Mouse (Mus musculus) heart, embryonic 16.5 days (tissue): ENCODE data around the gene Clic1. TPM values are rescaled to one million over a fixed set of nuclear protein-coding genes. Genes with fewer than 3 reads are reported as not detected.

Experiments
- ATAC-seq: fragments of 200-750 bp; cut with Nextera tagmentation; replicated peaks from 2 replicates; pipeline ENCODE4 v1.8.0; 2017; ENCODE audit warnings: moderate number of reproducible peaks; ENCODE audit not compliant: insufficient read depth, low FRiP score; ENCODE audit errors: extremely low read depth
- H3K27ac ChIP-seq: fragments of 300-500 bp; sonication (generic); 2 replicates; pipeline ENCODE4 v1.5.1; 2014; ENCODE audit warnings: mild to moderate bottlenecking, low read length, control low read depth, moderate library complexity
- H3K27me3 ChIP-seq: fragments of 300-500 bp; sonication (generic); 2 replicates; pipeline ENCODE4 v1.6.1; 2014; ENCODE audit warnings: low read length, mixed read lengths; ENCODE audit not compliant: control insufficient read depth, insufficient read depth
- H3K36me3 ChIP-seq: fragments of 300-500 bp; sonication (generic); 2 replicates; pipeline ENCODE4 v1.6.1; 2014; ENCODE audit not compliant: control insufficient read depth, insufficient read depth
- H3K4me1 ChIP-seq: fragments of 300-500 bp; sonication (generic); 2 replicates; pipeline ENCODE4 v1.6.1; 2014; ENCODE audit warnings: low read length, mixed read lengths; ENCODE audit not compliant: control insufficient read depth, insufficient read depth
- H3K4me2 ChIP-seq: fragments of 300-500 bp; sonication (generic); 2 replicates; pipeline ENCODE4 v1.6.1; 2014; ENCODE audit warnings: low read depth, mild to moderate bottlenecking, control low read depth, low read length
- H3K4me3 ChIP-seq: fragments of 300-500 bp; sonication (generic); 2 replicates; pipeline ENCODE4 v1.5.1; 2014; ENCODE audit warnings: mild to moderate bottlenecking, control low read depth, low read length
- H3K9ac ChIP-seq: fragments of 300-500 bp; sonication (generic); 2 replicates; pipeline ENCODE4 v1.6.1; 2014; ENCODE audit warnings: low read length, control low read depth
- H3K9me3 ChIP-seq: fragments of 300-500 bp; sonication (generic); replicated peaks from 2 replicates; pipeline ENCODE4 v1.6.1; 2016; ENCODE audit warnings: low read length; ENCODE audit not compliant: control insufficient read depth
- WGBS: fragments of 180-500 bp; shearing (Covaris S2); extraction: QIAGEN DNeasy Blood & Tissue Kit; methylation state at CpG from one replicate; pipeline ENCODE4 v1.1.7; 2014; 5-methylcytosine and 5-hydroxymethylcytosine counted together
- polyA plus RNA-seq: library from polyadenylated mRNA; unstranded; fragments of >200 nt; fragmentation: Nextera tagmentation; extraction: Ambion mirVana; gene quantifications from 2 replicates; pipeline ENCODE4 v1.2.1, GENCODE M21; 2015

Gene Clic1
- polyA plus RNA-seq, 1 experiment from 2014 or later = 372 TPM

DNA sequence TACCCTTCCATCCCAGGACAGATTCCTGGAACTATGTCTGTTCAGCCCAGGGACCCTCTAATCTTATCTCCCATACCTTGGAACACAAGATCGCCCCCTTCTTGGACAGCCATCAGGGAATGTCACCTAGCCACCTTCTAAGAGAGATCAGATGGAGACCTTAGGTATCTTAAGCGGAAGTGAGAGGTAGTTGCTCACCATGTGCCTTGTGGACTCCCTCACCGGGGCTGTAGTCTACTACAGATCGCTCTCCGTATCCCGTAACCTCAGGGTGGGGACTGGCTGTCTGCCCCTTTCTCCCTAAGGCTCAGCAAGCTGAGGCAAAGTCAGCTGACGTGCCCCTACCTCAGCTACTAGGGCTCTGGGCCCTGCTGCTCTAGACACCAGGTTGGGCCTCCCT is 54.3 kb downstream of the Clic1 start:
- WGBS = 83% methylated on average over 7 of the region's 7 CpGs
- Histone ChIP-seq H3K9me3 (no peaks in the 10 kb centered on the region), H3K27me3 (no peaks in the 10 kb centered on the region), H3K4me1 (peaks cover 6% of the 10 kb centered on the region; the same call in 1 of the 2 replicates), H3K27ac (no peak overlapping the region), H3K4me2 (no peak overlapping the region), H3K9ac (no peak overlapping the region), H3K36me3 (peaks cover 22% of the 10 kb centered on the region), H3K4me3 (no peak overlapping the region)
- no peak for ATAC-seq

- Histone ChIP-seq H3K4me3 (no peak overlapping the region), H3K27me3 (no peaks in the 10 kb centered on the region), H3K9ac (no peak overlapping the region), H3K4me2 (no peak overlapping the region), H3K36me3 (peaks cover 18% of the 10 kb centered on the region), H3K9me3 (no peaks in the 10 kb centered on the region), H3K27ac (no peak overlapping the region), H3K4me1 (peaks cover 6% of the 10 kb centered on the region; the same call in 1 of the 2 replicates)
- WGBS = 54% methylated on average over 6 of the region's 6 CpGs
- ATAC-seq = no peak
Measured at GRCm38 (mm10) chr17:35104754-35105153, 55.0 kb downstream of the Clic1 start.

DNA sequence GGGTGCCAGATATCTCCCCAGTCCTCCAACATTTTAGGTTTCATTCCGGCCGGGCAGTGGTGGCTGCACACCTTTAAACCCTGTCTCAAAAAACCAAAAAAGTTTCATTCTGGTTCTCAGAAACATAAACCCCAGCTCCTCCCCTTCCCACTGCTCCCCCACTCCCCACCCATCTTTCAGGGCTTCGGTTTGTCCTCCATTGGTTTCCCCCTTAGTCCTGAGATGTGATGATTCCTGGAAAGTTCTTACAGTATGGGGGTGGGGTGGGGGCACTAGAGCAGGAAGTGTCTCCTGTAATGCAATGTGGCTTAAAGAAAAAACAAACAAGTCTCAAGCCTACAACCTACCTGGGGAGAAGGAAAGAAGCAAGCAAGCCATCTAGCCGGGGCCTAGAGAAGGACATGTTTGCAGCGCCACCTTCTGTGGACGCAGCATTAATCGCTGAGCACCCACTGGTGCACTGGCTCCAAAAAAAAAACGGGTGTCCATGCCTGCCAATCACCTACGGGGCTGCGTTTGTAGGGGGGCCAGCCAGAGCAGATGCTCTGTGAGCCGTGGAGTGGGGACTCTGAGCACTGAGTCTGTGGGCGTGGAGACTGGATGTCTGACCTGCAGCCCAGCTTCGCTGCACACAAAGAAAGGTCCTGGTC is 56.1 kb downstream of the Clic1 start:
- H3K27me3 ChIP-seq = no peaks in the 10 kb centered on the region
- no peaks in the 10 kb centered on the region for H3K9me3 ChIP-seq
- peaks cover 12% of the 10 kb centered on the region for H3K36me3 ChIP-seq
- no peak for ATAC-seq
- WGBS = 28% methylated on average over 13 of the region's 13 CpGs
- no peak overlapping the region for H3K4me2 ChIP-seq
- peaks cover 6% of the 10 kb centered on the region; the same call in 1 of the 2 replicates for H3K4me1 ChIP-seq
- H3K27ac ChIP-seq = no peak overlapping the region
- no peak overlapping the region for H3K4me3 ChIP-seq
- no peak overlapping the region for H3K9ac ChIP-seq

GRCm38 (mm10) chr17:35106522-35106921 is 56.8 kb downstream of the Clic1 start:
- no peaks in the 10 kb centered on the region for H3K27me3 ChIP-seq
- peaks cover 6% of the 10 kb centered on the region; the same call in 1 of the 2 replicates for H3K4me1 ChIP-seq
- H3K27ac ChIP-seq = no peak overlapping the region
- no peak overlapping the region for H3K4me3 ChIP-seq
- WGBS = 64% methylated on average over 3 of the region's 3 CpGs
- peaks cover 6% of the 10 kb centered on the region for H3K36me3 ChIP-seq
- no peak overlapping the region for H3K4me2 ChIP-seq
- H3K9ac ChIP-seq = no peak overlapping the region
- no peaks in the 10 kb centered on the region for H3K9me3 ChIP-seq
- ATAC-seq = no peak

GRCm38 (mm10) chr17:35108097-35108496 is 58.3 kb downstream of the Clic1 start, which contains the start of gene Ly6g5c:
Gene Ly6g5c (plus strand): TSS chr17:35108279.
- H3K4me1 ChIP-seq = peaks cover 3% of the 10 kb centered on the region; the same call in 1 of the 2 replicates
- no peak within 1 kb of the TSS for H3K9ac ChIP-seq
- H3K36me3 ChIP-seq = no peaks in the 10 kb centered on the region
- no peak within 1 kb of the TSS for H3K27ac ChIP-seq
- H3K9me3 ChIP-seq = no peaks in the 10 kb centered on the region
- ATAC-seq = no peak
- H3K4me2 ChIP-seq = no peak within 1 kb of the TSS
- WGBS = 77% methylated on average over 6 of the region's 6 CpGs
- no peak within 1 kb of the TSS for H3K4me3 ChIP-seq
- no peaks in the 10 kb centered on the region for H3K27me3 ChIP-seq

Other genes starting within 250 kb of the Clic1 start
- gene Cyp21a1, start 245.4 kb upstream of the Clic1 start, polyA plus RNA-seq = not detected in 2 replicates
- gene Stk19, start 213.0 kb upstream of the Clic1 start, polyA plus RNA-seq = 17.1 and 24.4 TPM in 2 replicates
- gene Dxo, start 212.9 kb upstream of the Clic1 start, polyA plus RNA-seq = 37.7 and 38.6 TPM in 2 replicates
- 32.9 and 33.9 TPM in 2 replicates for gene Skiv2l, start 199.8 kb upstream of the Clic1 start, polyA plus RNA-seq
- gene Nelfe, start 199.6 kb upstream of the Clic1 start, polyA plus RNA-seq = 57.5 and 64.3 TPM in 2 replicates
- 1.7 and 2.5 TPM in 2 replicates for gene Cfb, start 187.4 kb upstream of the Clic1 start, polyA plus RNA-seq
- 1.4 and 1.5 TPM in 2 replicates for gene Zbtb12, start 170.5 kb upstream of the Clic1 start, polyA plus RNA-seq
- not detected in 2 replicates for gene Gm20547, start 167.9 kb upstream of the Clic1 start, polyA plus RNA-seq
- gene C2, start 151.7 kb upstream of the Clic1 start, polyA plus RNA-seq = 2.2 and 2.6 TPM in 2 replicates
- gene Ehmt2, start 151.5 kb upstream of the Clic1 start, polyA plus RNA-seq = 39.5 and 41.5 TPM in 2 replicates
- gene Slc44a4, start 135.5 kb upstream of the Clic1 start, polyA plus RNA-seq = 0.16 and 0.68 TPM in 2 replicates
- gene Neu1, start 118.7 kb upstream of the Clic1 start, polyA plus RNA-seq = 20.1 and 20.4 TPM in 2 replicates
- 0.11 and 0.18 TPM in 2 replicates for gene Hspa1b, start 90.7 kb upstream of the Clic1 start, polyA plus RNA-seq
- gene Gm20481, start 80.1 kb upstream of the Clic1 start, polyA plus RNA-seq = not detected in 2 replicates
- gene Hspa1a, start 77.8 kb upstream of the Clic1 start, polyA plus RNA-seq = 3.9 and 4.4 TPM in 2 replicates
- gene Hspa1l, start 77.3 kb upstream of the Clic1 start, polyA plus RNA-seq = 3.1 and 4.2 TPM in 2 replicates
- gene Lsm2, start 68.1 kb upstream of the Clic1 start, polyA plus RNA-seq = 132 and 134 TPM in 2 replicates
- gene Vars, start 49.0 kb upstream of the Clic1 start, polyA plus RNA-seq = 69.9 and 75.0 TPM in 2 replicates
- gene Vwa7, start 33.4 kb upstream of the Clic1 start, polyA plus RNA-seq = 0.27 and 0.34 TPM in 2 replicates
- 1.9 and 3.0 TPM in 2 replicates for gene Sapcd1, start 21.9 kb upstream of the Clic1 start, polyA plus RNA-seq
- gene Msh5, start 3.2 kb upstream of the Clic1 start, polyA plus RNA-seq = 3.5 and 3.7 TPM in 2 replicates
- 171 and 193 TPM in 2 replicates for gene Ddah2, start 9.1 kb downstream of the Clic1 start, polyA plus RNA-seq
- gene Ly6g6c, start 15.4 kb downstream of the Clic1 start, polyA plus RNA-seq = 0.17 TPM in 1 of 2 replicates, not detected in the other
- 0.16 and 0.54 TPM in 2 replicates for gene Mpig6b, start 16.2 kb downstream of the Clic1 start, polyA plus RNA-seq
- gene Ly6g6e, start 26.9 kb downstream of the Clic1 start, polyA plus RNA-seq = 0.72 and 0.84 TPM in 2 replicates
- 1.9 and 3.4 TPM in 2 replicates for gene Ly6g6d, start 28.1 kb downstream of the Clic1 start, polyA plus RNA-seq
- 0.29 and 0.39 TPM in 2 replicates for gene Ly6g6f, start 35.6 kb downstream of the Clic1 start, polyA plus RNA-seq
- 80.9 and 83.3 TPM in 2 replicates for gene Abhd16a, start 39.3 kb downstream of the Clic1 start, polyA plus RNA-seq
- 0.72 TPM in 1 of 2 replicates, not detected in the other for gene Ly6g5c, start 58.3 kb downstream of the Clic1 start, polyA plus RNA-seq
- 0.57 and 0.63 TPM in 2 replicates for gene Ly6g5b, start 65.5 kb downstream of the Clic1 start, polyA plus RNA-seq
- 13.6 and 14.9 TPM in 2 replicates for gene Gpank1, start 71.5 kb downstream of the Clic1 start, polyA plus RNA-seq
- 224 and 232 TPM in 2 replicates for gene Csnk2b, start 72.1 kb downstream of the Clic1 start, polyA plus RNA-seq
- gene D17H6S53E, start 76.4 kb downstream of the Clic1 start, polyA plus RNA-seq = 10.1 and 10.2 TPM in 2 replicates
- gene Apom, start 82.1 kb downstream of the Clic1 start, polyA plus RNA-seq = 0.60 and 0.89 TPM in 2 replicates
- gene Bag6, start 85.2 kb downstream of the Clic1 start, polyA plus RNA-seq = 37.5 and 40.5 TPM in 2 replicates
- gene Prrc2a, start 114.9 kb downstream of the Clic1 start, polyA plus RNA-seq = 103 and 113 TPM in 2 replicates
- gene Aif1, start 126.1 kb downstream of the Clic1 start, polyA plus RNA-seq = 6.0 and 10.9 TPM in 2 replicates
- 7.9 and 8.2 TPM in 2 replicates for gene Lst1, start 138.5 kb downstream of the Clic1 start, polyA plus RNA-seq
- gene Ltb, start 144.5 kb downstream of the Clic1 start, polyA plus RNA-seq = 3.5 and 6.4 TPM in 2 replicates
- gene Tnf, start 152.0 kb downstream of the Clic1 start, polyA plus RNA-seq = 0.20 and 0.33 TPM in 2 replicates
- gene Lta, start 155.4 kb downstream of the Clic1 start, polyA plus RNA-seq = 0.27 and 0.79 TPM in 2 replicates
- gene Gm16181, start 170.9 kb downstream of the Clic1 start, polyA plus RNA-seq = 0.41 and 1.2 TPM in 2 replicates
- gene Atp6v1g2, start 183.7 kb downstream of the Clic1 start, polyA plus RNA-seq = 10.1 and 10.4 TPM in 2 replicates
- gene Nfkbil1, start 185.8 kb downstream of the Clic1 start, polyA plus RNA-seq = 8.4 and 8.8 TPM in 2 replicates
- 256 and 260 TPM in 2 replicates for gene Ddx39b, start 191.8 kb downstream of the Clic1 start, polyA plus RNA-seq
- 90.5 and 110 TPM in 2 replicates for gene H2-D1, start 212.8 kb downstream of the Clic1 start, polyA plus RNA-seq